Mouse (Mus musculus) left cerebral cortex, adult 2 months (tissue): ENCODE measurements around the gene Cenpb. TPM values are rescaled to one million over a fixed set of nuclear protein-coding genes. Genes with fewer than 3 reads are reported as not detected.

Experiments used
- DNase-seq, 2 experiments: peaks; one replicate each; pipeline ENCODE4 v3.0.0; 2021 to 2022; ENCODE audit warnings: low spot score in 2 of 2, mixed read lengths in 1 of 2; ENCODE audit errors: extremely low spot score in 1 of 2
- H3K27ac ChIP-seq: fragments of 200-600 bp; 2 replicates; pipeline ENCODE4 v1.8.1; 2022
- H3K4me3 ChIP-seq: fragments of 200-600 bp; 2 replicates; pipeline ENCODE4 v1.8.1; 2022
- CTCF ChIP-seq: fragments of 200-600 bp; IDR thresholded peaks from 2 replicates; pipeline ENCODE4 v1.8.1; 2022; ENCODE audit warnings: antibody characterized with exemption, mild to moderate bottlenecking, moderate library complexity
- intact Hi-C: fragments of 180-260 bp; cut with DNase I; formaldehyde crosslinking; loops from one replicate; pipeline ENCODE4 v1.15.1; 2025
- total RNA-seq, 2 experiments: library from RNA; stranded (reverse); gene quantifications; 2 replicates each; pipeline ENCODE4 v1.2.3; 2021

Gene Cenpb
- total RNA-seq, 2 experiments from 2014 or later: 65.3 to 69.8 TPM

- intact Hi-C loops: no loop called here
- no peak for TF ChIP-seq CTCF
Measured at GRCm38 (mm10) chr2:131141336-131141986, 38.4 kb downstream of the Cenpb start.

GRCm38 (mm10) chr2:131140533-131140905 is 39.3 kb downstream of the Cenpb start:
- intact Hi-C loops: no loop called here
- 0 out of 2 replicates have a peak overlapping the region, but pooled peaks have one; percentile 28 for H3K27ac ChIP-seq
- no peak for TF ChIP-seq CTCF

More at GRCm38 (mm10) chr2:131141336-131141986, 38.4 kb downstream of the Cenpb start:
- no peak for DNase-seq
- no peak overlapping the region for H3K27ac ChIP-seq
- no peak overlapping the region for H3K4me3 ChIP-seq

GRCm38 (mm10) chr2:131139886-131140532 is 39.9 kb downstream of the Cenpb start:
- intact Hi-C loops: no loop called here
- no peak for DNase-seq
- no peak for TF ChIP-seq CTCF
- H3K27ac ChIP-seq: no peak overlapping the region
- no peak overlapping the region for H3K4me3 ChIP-seq

More at GRCm38 (mm10) chr2:131140533-131140905, 39.3 kb downstream of the Cenpb start:
- no peak overlapping the region for H3K4me3 ChIP-seq
- DNase-seq: no peak

- peak in 1 of 2 experiments; percentile 4 for DNase-seq
- no peak overlapping the region for H3K27ac ChIP-seq
- H3K4me3 ChIP-seq: no peak overlapping the region
- intact Hi-C loops: no loop called here
- no peak for TF ChIP-seq CTCF
Measured at GRCm38 (mm10) chr2:131139287-131139686, 40.6 kb downstream of the Cenpb start.

GRCm38 (mm10) chr2:131138760-131139159 is 41.1 kb downstream of the Cenpb start:
- DNase-seq: peak in 1 of 2 experiments; percentile 4
- intact Hi-C loops: no loop called here
- H3K4me3 ChIP-seq: no peak overlapping the region
- no peak overlapping the region for H3K27ac ChIP-seq
- TF ChIP-seq CTCF: no peak

- Histone ChIP-seq H3K4me3 (no peak overlapping the region), H3K27ac (no peak overlapping the region)
- intact Hi-C loops: no loop called here
- DNase-seq: peak in 1 of 2 experiments; percentile 8
- no peak for TF ChIP-seq CTCF
Measured at GRCm38 (mm10) chr2:131138296-131138695, 41.6 kb downstream of the Cenpb start.

- TF ChIP-seq CTCF: no peak
- Histone ChIP-seq H3K27ac (no peak overlapping the region), H3K4me3 (no peak overlapping the region)
- intact Hi-C loops: no loop called here
- no peak for DNase-seq
Measured at GRCm38 (mm10) chr2:131135521-131136139, 44.2 kb downstream of the Cenpb start.

- intact Hi-C loops: no loop called here
- no peak for DNase-seq
- Histone ChIP-seq H3K4me3 (no peak overlapping the region), H3K27ac (peak overlapping the region; percentile 40; the same call in 1 of the 2 replicates)
- no peak for TF ChIP-seq CTCF
Measured at GRCm38 (mm10) chr2:131134826-131135400, 45.0 kb downstream of the Cenpb start.

GRCm38 (mm10) chr2:131134381-131134780 is 45.5 kb downstream of the Cenpb start:
- TF ChIP-seq CTCF: no peak
- H3K4me3 ChIP-seq: no peak overlapping the region
- intact Hi-C loops: no loop called here
- H3K27ac ChIP-seq: peak overlapping the region; percentile 40; the same call in 1 of the 2 replicates
- DNase-seq: no peak

- TF ChIP-seq CTCF: no peak
- intact Hi-C loops: no loop called here
- H3K27ac ChIP-seq: no peak within 1 kb of the TSS
- H3K4me3 ChIP-seq: no peak within 1 kb of the TSS
- no peak for DNase-seq
Measured at GRCm38 (mm10) chr2:131132930-131133547, 46.8 kb downstream of the Cenpb start, which contains the start of gene Gm11037. Gm11037 (plus strand) TSS chr2:131133497.

GRCm38 (mm10) chr2:131132111-131132888 is 47.6 kb downstream of the Cenpb start:
- no peak for DNase-seq
- TF ChIP-seq CTCF: no peak
- no peak overlapping the region for H3K27ac ChIP-seq
- intact Hi-C loops: no loop called here
- H3K4me3 ChIP-seq: no peak overlapping the region
